Comparison of ENCODE assay signal across 26 mouse cellular contexts in genomic region chr4:48492510-48492909, GRCm38 (mm10). TPM values are rescaled to one million over a fixed set of nuclear protein-coding genes. Genes with fewer than 3 reads are reported as not detected.
DNase-seq lines count a peak whose midpoint lies in the region; ATAC-seq and TF ChIP-seq lines count a peak whose summit lies in the region.
"Had no signal": no experiment of that assay in that cellular context is flagged by ENCODE, and none has a peak within 500 bp of the region (broad histone marks: within the 10 kb centered on the region; RNA-seq: fewer than 3 reads in every experiment).

No protein-coding gene starts in this region.

- no peak overlapping the region for H3K9ac ChIP-seq in kidney, postnatal 0 days (ENCODE audit: low read depth, low read length)
- no peak overlapping the region for H3K9ac ChIP-seq in kidney, embryonic 16.5 days (replicated peaks; ENCODE audit: low read length)
- H3K9ac ChIP-seq: embryonic facial prominence, embryonic 13.5 days; embryonic facial prominence, embryonic 15.5 days; forebrain, embryonic 13.5 days; forebrain, embryonic 15.5 days; forebrain, postnatal 0 days had no signal

- H3K36me3 ChIP-seq in kidney, postnatal 0 days (ENCODE audit: insufficient read depth, low read length), result no peaks in the 10 kb centered on the region
- no peaks in the 10 kb centered on the region for H3K36me3 ChIP-seq in kidney, embryonic 16.5 days (ENCODE audit: insufficient read depth, low read length)
- H3K36me3 ChIP-seq: embryonic facial prominence, embryonic 13.5 days; embryonic facial prominence, embryonic 15.5 days; forebrain, embryonic 15.5 days; G1E had no signal

- WGBS in kidney, postnatal 0 days, result 62% methylated on average over 2 of the region's 2 CpGs
- WGBS in kidney, embryonic 16.5 days, result 58% methylated on average over 2 of the region's 2 CpGs

- peak; percentile 41 for DNase-seq in kidney, postnatal 0 days (ENCODE audit: low spot score)
- DNase-seq in 3T3-L1 (ENCODE audit: low read depth, low spot score), result peak; percentile 41
- no peak for DNase-seq in thymus, postnatal 36 days
- DNase-seq in right cerebral cortex, adult 18-20 months, result no peak
- DNase-seq: adrenal gland, adult 8-10 months; adrenal gland, postnatal 14 days; adrenal gland, postnatal 36 days; B cell, adult 2 months; cerebellum, adult 11-12 months; cerebellum, adult 2 months; cerebellum, adult 9-11 months; cerebellum, postnatal 14 days; cerebellum, postnatal 36 days; embryo, embryonic 11 days; forebrain, postnatal 0 days had no signal

- H3K4me3 ChIP-seq in kidney, postnatal 0 days (replicated peaks; ENCODE audit: low read depth, low read length), result no peak overlapping the region
- no peak overlapping the region for H3K4me3 ChIP-seq in kidney, embryonic 16.5 days (ENCODE audit: low read length)
- H3K4me3 ChIP-seq in embryonic fibroblast, embryonic 13.5 days (ENCODE audit: insufficient read depth, low read length), result no peak overlapping the region
- H3K4me3 ChIP-seq: embryonic facial prominence, embryonic 13.5 days; embryonic facial prominence, embryonic 15.5 days; forebrain, embryonic 13.5 days; forebrain, embryonic 15.5 days had no signal

- no peak for TF ChIP-seq CTCF in kidney, postnatal 0 days (IDR thresholded peaks at IDR 0.05; ENCODE audit: low read depth)
- no peak for TF ChIP-seq CTCF in embryonic fibroblast, embryonic 13.5 days (IDR thresholded peaks at IDR 0.05; ENCODE audit: borderline replicate concordance, insufficient read depth, low read length)

- H3K27ac ChIP-seq in kidney, postnatal 0 days, result no peak overlapping the region
- no peak overlapping the region for H3K27ac ChIP-seq in kidney, embryonic 16.5 days (ENCODE audit: low read length)
- H3K27ac ChIP-seq in embryonic fibroblast, embryonic 13.5 days (ENCODE audit: insufficient read depth, low read length), result peak overlapping the region; percentile 78
- H3K27ac ChIP-seq: embryonic facial prominence, embryonic 13.5 days; embryonic facial prominence, embryonic 15.5 days; forebrain, embryonic 13.5 days; forebrain, embryonic 15.5 days had no signal

- TF ChIP-seq POLR2A in embryonic fibroblast, embryonic 13.5 days (IDR thresholded peaks at IDR 0.05; ENCODE audit: low read depth, low read length), result no peak

- H3K9me3 ChIP-seq in kidney, postnatal 0 days (replicated peaks; ENCODE audit: low read length), result no peaks in the 10 kb centered on the region
- no peaks in the 10 kb centered on the region for H3K9me3 ChIP-seq in kidney, embryonic 16.5 days (ENCODE audit: low read length)
- H3K9me3 ChIP-seq: embryonic facial prominence, embryonic 13.5 days; embryonic facial prominence, embryonic 15.5 days; forebrain, embryonic 13.5 days; forebrain, embryonic 15.5 days; G1E had no signal

- H3K27me3 ChIP-seq in kidney, postnatal 0 days (ENCODE audit: insufficient read depth, low read length), result no peaks in the 10 kb centered on the region
- H3K27me3 ChIP-seq in kidney, embryonic 16.5 days (ENCODE audit: insufficient read depth, low read length), result no peaks in the 10 kb centered on the region
- H3K27me3 ChIP-seq: CH12.LX; embryonic facial prominence, embryonic 13.5 days; embryonic facial prominence, embryonic 15.5 days; forebrain, embryonic 13.5 days; forebrain, embryonic 15.5 days; Patski had no signal

- H3K4me2 ChIP-seq in kidney, postnatal 0 days (ENCODE audit: low read length), result no peak overlapping the region
- H3K4me2 ChIP-seq in kidney, embryonic 16.5 days (replicated peaks; ENCODE audit: low read depth, low read length), result no peak overlapping the region
- H3K4me2 ChIP-seq: embryonic facial prominence, embryonic 13.5 days; embryonic facial prominence, embryonic 15.5 days; forebrain, embryonic 13.5 days; forebrain, embryonic 15.5 days had no signal

- no peaks in the 10 kb centered on the region for H3K4me1 ChIP-seq in kidney, postnatal 0 days (replicated peaks; ENCODE audit: insufficient read depth, low read length)
- H3K4me1 ChIP-seq in kidney, embryonic 16.5 days (ENCODE audit: insufficient read depth, low read length), result no peaks in the 10 kb centered on the region; the same call in 1 of the 2 replicates
- H3K4me1 ChIP-seq in embryonic fibroblast, embryonic 13.5 days (ENCODE audit: control insufficient read depth, insufficient read depth, low read length), result peaks cover 10% of the 10 kb centered on the region
- H3K4me1 ChIP-seq: embryonic facial prominence, embryonic 15.5 days; forebrain, embryonic 15.5 days had no signal

- ATAC-seq in kidney, postnatal 0 days (replicated peaks; ENCODE audit: low FRiP score, low read depth), result no peak
- ATAC-seq in kidney, embryonic 16.5 days (ENCODE audit: low FRiP score, low TSS enrichment), result no peak
- ATAC-seq: activated CD4-positive, CD25-positive, alpha-beta regulatory T cell, adult 4 months; CD4-positive, CD25-positive, alpha-beta regulatory T cell, adult 4 months; forebrain, embryonic 13.5 days; forebrain, embryonic 15.5 days; forebrain, postnatal 0 days; Patski had no signal

RNA-seq across cellular contexts. Expression of gene Tex10, which starts 19.3 kb away (rescaled TPM):
- polyA plus RNA-seq in kidney, postnatal 0 days (2015; fragmentation: Nextera tagmentation; extraction: Ambion mirVana), result 36.5 and 37.8 TPM in 2 replicates
- polyA plus RNA-seq in kidney, embryonic 16.5 days (2015; fragmentation: Nextera tagmentation; extraction: Ambion mirVana), result 56.9 and 57.5 TPM in 2 replicates
- polyA plus RNA-seq in embryonic fibroblast, embryonic 13.5 days (2011; ENCODE audit: insufficient read length, low read depth, missing spikeins), result 66.2 TPM in 2 replicates

RNA-seq across cellular contexts. Expression of gene Msantd3, which starts 47.2 kb away (rescaled TPM):
- polyA plus RNA-seq in kidney, postnatal 0 days (2015; fragmentation: Nextera tagmentation; extraction: Ambion mirVana), result 28.8 and 30.7 TPM in 2 replicates
- 28.8 and 29.5 TPM in 2 replicates for polyA plus RNA-seq in kidney, embryonic 16.5 days (2015; fragmentation: Nextera tagmentation; extraction: Ambion mirVana)
- polyA plus RNA-seq in embryonic fibroblast, embryonic 13.5 days (2011; ENCODE audit: insufficient read length, low read depth, missing spikeins), result 35.1 and 37.3 TPM in 2 replicates
- polyA plus RNA-seq: activated CD4-positive, CD25-positive, alpha-beta regulatory T cell, adult 4 months; CD4-positive, CD25-positive, alpha-beta regulatory T cell, adult 4 months; G1E had no signal

Comparison
In these comparisons a context has a peak if more than half of its experiments do, and no peak if none do; other contexts are left out.
1. DNase-seq: peak in kidney, postnatal 0 days (single experiment) and 3T3-L1 (single experiment); none in thymus, postnatal 36 days (0 of 2) and right cerebral cortex, adult 18-20 months (single experiment).